Mouse (Mus musculus): Measurements from ENCODE around the gene Nr1i2.

- no peak for TF ChIP-seq CTCF (IDR thresholded peaks at IDR 0.05; ENCODE audit: low read depth, low read length)
- no peak for TF ChIP-seq POLR2A (IDR thresholded peaks at IDR 0.05; ENCODE audit: insufficient read depth, low read length)
Observed at GRCm38 (mm10) chr16:38274737-38275136, 19.9 kb downstream of the Nr1i2 start.

Measured in ES-Bruce4 (cell line).